Mouse (Mus musculus) thymus, postnatal 36 days (tissue): Measurements from ENCODE around the gene Eml6.
A peak's percentile ranks its signal among the peaks of the same experiment; 100 is the strongest.
"Not testable (repeated sequence)": the region's sequence is repeated elsewhere in the genome, so short reads cannot be mapped to it uniquely, and the experiment has no call there.

Experiments used
- DNase-seq, 2 experiments: peaks; one replicate each; pipeline ENCODE4 v3.0.0; 2022; ENCODE audit warnings: mixed read lengths in 2 of 2

The Eml6 gene

GRCm38 (mm10) chr11:30025835-30026472, at the start of gene Eml6:
Gene Eml6, minus strand, starts transcription at chr11:30026033.
- peak; percentile 36 to 52 for DNase-seq

DNA sequence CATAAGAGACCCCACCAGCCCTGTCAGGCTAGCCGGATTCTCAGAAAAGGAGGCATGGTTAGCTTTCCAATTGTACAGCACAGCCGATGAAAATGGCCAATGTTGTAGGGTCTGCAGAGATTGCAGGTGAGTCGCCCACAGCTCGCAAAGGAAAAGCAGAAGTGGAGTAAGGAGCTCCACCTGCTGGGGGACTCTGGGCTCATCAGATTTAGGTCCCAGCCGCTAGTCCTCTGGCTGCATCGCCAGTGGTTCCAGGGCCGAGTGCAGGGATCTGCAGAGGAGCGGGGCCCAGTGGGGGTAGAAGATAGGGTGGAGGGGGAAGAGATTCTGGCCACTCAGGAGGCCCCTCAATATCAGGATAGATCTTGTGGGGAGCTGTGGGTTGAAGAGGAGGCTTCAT, 31.5 kb upstream of the Eml6 start:
- DNase-seq: no peak

DNA sequence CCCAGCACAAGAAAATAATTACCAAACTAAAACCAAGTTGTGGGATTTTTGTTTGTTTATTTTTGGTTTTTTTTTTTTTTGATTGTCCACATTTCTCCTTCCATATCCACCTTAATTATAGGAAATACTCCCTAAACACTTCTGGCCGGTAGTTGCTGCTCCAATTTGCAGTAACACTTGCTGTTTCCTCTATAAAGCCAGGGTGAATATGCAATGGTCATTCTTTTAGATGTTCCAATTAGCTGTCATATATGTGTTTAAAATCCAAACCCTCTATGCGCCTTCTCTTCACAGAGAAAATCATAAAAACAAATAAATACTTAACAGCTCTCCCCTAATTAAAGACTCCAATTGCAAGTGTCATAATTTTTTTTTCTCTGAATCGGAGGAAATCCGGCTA, 689 bp downstream of the Eml6 start:
- no peak for DNase-seq

DNA sequence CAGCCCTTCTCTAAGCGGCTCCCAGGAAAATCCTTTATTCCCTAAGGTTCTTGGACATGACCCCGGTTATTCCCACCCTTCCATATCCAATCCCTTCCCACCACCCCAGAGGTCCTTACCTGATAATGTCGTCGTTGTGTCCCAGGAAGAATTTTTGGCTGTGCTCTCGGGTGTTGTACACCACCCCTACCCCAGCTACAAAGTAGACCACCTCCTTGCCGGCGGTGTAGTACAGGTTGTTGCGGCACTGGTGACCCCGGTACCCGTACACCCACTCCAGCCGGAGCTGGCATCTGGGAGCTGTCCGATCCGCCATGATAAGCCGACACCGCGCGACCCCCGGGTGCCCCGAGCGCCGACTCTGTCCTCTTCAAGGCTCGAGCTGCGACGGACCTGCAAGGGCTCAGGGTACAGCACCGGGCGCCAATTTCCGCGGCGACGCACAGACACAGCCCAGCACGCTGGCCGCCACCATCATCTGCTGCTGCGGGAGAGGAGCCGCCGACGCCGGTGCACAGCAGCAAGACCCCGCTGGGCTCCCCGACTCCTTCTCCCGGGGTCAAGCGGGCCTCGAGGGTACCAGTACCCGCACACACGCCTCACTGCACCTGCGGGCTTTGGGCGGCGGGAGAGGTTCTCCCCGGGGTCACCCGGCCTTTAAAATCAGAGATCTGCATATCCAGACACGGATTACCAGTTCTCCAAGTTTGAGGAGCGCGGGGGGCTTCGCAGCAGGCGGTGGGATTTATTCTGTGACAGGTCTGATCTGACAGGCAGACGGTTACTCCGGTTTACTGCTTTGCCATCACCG, 1.4 kb downstream of the Eml6 start:
- no peak for DNase-seq

DNA sequence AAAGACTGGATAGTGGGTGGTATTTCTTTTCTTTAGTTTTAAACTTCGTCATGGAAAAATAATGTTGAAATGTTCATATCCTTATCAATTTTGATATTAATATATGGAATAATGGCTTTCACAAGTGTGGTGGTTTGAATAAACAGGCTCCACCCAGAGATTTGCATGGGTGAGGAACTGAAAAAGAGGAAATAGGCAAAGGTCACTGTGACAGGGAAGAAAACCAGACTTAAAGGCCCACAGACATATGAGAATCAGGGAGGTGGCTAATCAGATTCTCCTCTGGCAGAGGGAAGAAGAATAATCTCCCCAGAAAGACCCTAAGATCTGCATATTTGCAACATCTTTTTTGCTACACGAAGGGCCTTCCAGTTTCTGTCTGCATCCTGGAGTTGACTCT, 39.6 kb downstream of the Eml6 start:
- no peak for DNase-seq

- no peak for DNase-seq
Observed at GRCm38 (mm10) chr11:29968874-29969273, 57.0 kb downstream of the Eml6 start.

DNA sequence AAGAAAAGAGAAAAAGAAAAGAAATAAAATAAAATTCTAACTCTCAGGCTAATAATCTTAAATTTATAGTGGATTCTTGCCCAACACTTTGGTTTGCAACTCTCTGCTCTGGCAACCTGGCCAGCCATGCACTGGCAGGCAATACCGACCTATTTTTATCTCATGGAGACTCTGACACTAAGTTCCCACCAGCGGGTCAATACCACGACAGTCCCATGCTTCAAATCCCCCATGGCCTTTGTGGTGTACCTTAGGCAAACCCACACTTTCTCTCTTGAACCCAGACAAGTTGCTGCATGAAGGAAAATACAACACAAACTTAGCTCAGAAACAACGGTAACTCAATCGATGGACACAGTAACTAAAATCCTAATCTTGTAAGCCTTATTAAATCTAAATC, 66.5 kb downstream of the Eml6 start:
- no peak for DNase-seq

GRCm38 (mm10) chr11:29944661-29945060, 81.2 kb downstream of the Eml6 start:
- no peak for DNase-seq

GRCm38 (mm10) chr11:29924332-29924731, 101.5 kb downstream of the Eml6 start:
- DNase-seq: no peak

GRCm38 (mm10) chr11:29923851-29924250, 102.0 kb downstream of the Eml6 start:
- no peak for DNase-seq

DNA sequence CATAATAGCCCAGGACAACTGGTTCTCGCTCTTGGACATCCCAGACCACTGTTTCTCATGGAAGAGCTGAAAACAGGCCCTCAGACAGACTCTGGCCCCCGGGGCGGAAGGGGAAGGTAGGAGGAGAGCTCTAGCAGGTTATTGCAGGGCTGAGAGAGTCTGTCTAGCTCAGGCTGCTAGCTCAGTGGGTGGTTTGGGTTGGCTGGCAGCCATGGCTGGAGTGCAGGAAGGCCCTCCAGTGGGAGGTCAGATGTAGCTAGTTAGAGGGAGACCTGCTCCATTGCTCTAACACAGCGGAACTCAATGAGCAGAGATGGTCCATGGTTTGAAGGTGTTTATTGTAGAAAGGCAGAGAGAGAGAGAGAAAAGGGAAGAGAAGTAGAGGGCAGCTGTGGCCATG, 112.7 kb downstream of the Eml6 start:
- no peak for DNase-seq

GRCm38 (mm10) chr11:29909330-29909729, 116.5 kb downstream of the Eml6 start:
- DNase-seq: no peak

GRCm38 (mm10) chr11:29885160-29885559, 140.7 kb downstream of the Eml6 start:
- peak; percentile 4 to 10 for DNase-seq

- DNase-seq: no peak
Observed at GRCm38 (mm10) chr11:29884355-29884754, 141.5 kb downstream of the Eml6 start.

DNA sequence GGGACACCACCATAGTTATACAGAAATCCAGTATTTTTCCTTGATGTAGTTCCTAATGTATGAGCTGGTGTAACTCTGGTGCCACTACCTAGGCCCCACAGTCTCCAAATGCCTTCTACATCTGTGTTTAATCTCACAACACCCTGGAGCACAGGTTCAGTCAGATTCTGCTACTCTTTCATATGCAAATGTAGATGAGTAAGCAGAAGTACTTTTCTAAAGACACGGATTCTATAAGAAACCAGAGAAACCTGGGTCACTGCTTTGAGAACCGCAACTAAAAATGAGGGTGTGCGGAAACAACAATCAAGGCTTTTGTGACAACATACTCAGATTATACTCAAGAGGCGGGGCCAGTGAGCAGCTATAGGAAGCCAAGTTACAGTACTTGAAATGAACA, 142.8 kb downstream of the Eml6 start:
- DNase-seq: no peak

- no peak for DNase-seq
Observed at GRCm38 (mm10) chr11:29879641-29880040, 146.2 kb downstream of the Eml6 start.

DNA sequence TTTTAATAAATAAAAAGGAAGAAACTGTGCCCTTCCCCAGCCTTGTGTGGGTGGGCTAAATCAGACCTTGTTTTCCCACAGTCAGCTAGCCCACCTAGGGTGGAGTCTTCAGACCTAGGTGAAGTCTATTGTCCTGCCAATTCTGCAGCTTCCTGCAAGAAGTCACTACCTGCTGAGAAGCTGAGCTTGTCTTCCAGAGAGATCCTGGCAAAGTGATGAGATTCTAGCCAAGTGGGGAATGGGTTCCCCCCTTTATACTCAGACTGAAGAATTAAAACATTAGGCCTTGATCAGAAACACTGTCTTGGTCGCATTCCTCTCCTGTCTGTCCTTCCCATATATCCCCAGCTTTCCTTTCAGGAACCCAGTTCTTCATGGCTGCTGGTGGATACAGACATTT, 147.9 kb downstream of the Eml6 start:
- no peak for DNase-seq

GRCm38 (mm10) chr11:29877280-29877679, 148.6 kb downstream of the Eml6 start:
- no peak for DNase-seq

DNA sequence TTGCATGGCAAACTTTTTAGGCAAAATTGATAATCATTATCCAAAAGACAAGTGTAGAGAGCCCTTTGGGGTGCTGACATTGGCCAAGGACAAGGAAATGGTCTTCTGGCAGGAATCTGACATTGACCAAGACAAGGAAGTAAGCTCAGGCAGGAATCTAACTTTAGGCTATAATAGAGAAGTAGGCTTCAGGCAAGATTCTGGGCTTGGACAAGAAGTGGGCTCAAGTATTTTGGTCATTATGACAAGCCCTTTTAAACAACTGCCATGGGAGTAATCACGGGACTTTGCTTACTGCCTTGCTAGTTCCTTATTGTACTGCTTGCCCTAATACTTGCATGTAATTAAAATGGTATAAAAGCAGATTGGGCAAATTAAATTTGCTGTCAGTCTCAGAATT, 151.1 kb downstream of the Eml6 start:
- DNase-seq: not testable (repeated sequence)

DNA sequence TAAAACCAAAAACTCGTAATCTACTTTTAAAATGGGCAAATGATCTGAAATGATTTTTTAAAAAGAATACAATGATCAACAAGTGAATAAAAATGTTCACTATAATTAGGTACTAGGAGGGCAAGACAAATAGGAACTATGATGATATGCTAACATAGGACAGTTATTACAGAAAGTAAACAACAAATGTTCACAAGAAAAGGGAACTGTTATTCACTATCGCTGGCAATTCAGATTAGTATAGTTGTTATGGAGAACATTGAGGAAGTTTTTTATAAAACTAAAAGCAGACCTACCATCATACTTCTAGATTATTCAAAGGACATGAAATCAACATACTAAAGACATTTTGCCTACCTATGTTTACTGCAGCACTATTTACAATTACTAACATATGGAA, 155.7 kb downstream of the Eml6 start:
- DNase-seq: no peak

- no peak for DNase-seq
Observed at GRCm38 (mm10) chr11:29864269-29864668, 161.6 kb downstream of the Eml6 start.

DNA sequence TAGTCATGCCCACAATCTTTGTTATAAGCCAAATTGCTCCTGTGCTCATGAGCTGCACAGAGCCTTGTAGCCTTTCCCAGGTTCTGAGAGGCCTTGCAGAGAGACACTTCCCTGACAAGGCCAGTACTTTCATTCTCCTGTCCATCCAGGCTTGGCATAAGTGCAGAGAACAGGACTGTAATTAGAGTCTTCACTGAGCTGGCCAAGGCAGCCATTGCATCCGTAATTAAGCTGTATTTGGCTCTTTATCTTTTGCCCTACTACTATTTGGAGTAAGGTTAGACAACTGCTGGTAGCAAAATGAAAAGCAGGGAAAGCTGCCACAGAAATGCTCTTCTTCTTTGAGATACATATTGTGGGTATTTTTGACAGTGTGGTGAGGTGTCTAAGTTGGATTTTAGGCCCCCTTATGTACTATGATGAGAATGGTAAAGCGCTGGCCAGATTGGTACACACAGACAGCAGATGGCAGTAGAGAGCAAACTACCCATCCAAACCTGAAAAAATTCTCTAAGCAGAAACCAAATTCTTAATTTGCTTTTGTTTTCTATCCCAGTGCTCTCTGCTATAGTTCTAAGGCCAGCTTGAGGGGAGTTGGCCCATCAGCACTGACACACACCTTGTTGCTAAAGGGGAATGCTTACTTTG, 164.0 kb downstream of the Eml6 start:
- peak in 1 of 2 experiments; percentile 3 for DNase-seq

- no peak for DNase-seq
Observed at GRCm38 (mm10) chr11:29861040-29861439, 164.8 kb downstream of the Eml6 start.
